Mouse (Mus musculus): ENCODE results near the gene Lgsn. TPM values are rescaled to one million over a fixed set of nuclear protein-coding genes. Genes with fewer than 3 reads are reported as not detected.

Gene Lgsn
- total RNA-seq, 2 experiments from 2014 or later: not detected

GRCm38 (mm10) chr1:31205770-31206169 lies 29.6 kb downstream of the Lgsn start:
- no peak for DNase-seq (ENCODE audit: low spot score in 2 of 2)
- intact Hi-C loops (cut with DNase I): no loop called here

- DNase-seq (ENCODE audit: low spot score in 2 of 2): peak; percentile 69 to 81
- intact Hi-C loops (cut with DNase I): loop anchor here (5.0 to 10.0 kb wide), 2 partner anchors 127 to 965 kb away; partner anchors contain the start of gene Khdrbs2
Measured at GRCm38 (mm10) chr1:31210144-31210543, 33.9 kb downstream of the Lgsn start.

- intact Hi-C loops (cut with DNase I): loop anchor here (5.0 to 10.0 kb wide), 2 partner anchors 122 to 960 kb away; partner anchors contain the start of gene Khdrbs2
Measured at GRCm38 (mm10) chr1:31214831-31215230, 38.6 kb downstream of the Lgsn start.

GRCm38 (mm10) chr1:31220599-31221250 lies 44.5 kb downstream of the Lgsn start:
- no peak for DNase-seq (ENCODE audit: low spot score in 2 of 2)
- intact Hi-C loops (cut with DNase I): no loop called here

More at GRCm38 (mm10) chr1:31214831-31215230, 38.6 kb downstream of the Lgsn start:
- DNase-seq (ENCODE audit: low spot score in 2 of 2): no peak

GRCm38 (mm10) chr1:31222564-31222963 lies 46.4 kb downstream of the Lgsn start, which contains the start of the genes 4931428L18Rik and Pih1d3:
Gene 4931428L18Rik, minus strand, starts transcription at chr1:31222684.
Gene Pih1d3, plus strand, starts transcription at chr1:31222838.
- DNase-seq (ENCODE audit: low spot score in 2 of 2): no peak
- intact Hi-C loops (cut with DNase I): no loop called here

- DNase-seq (ENCODE audit: low spot score in 2 of 2): peak; percentile 16 to 33
- intact Hi-C loops (cut with DNase I): no loop called here
Measured at GRCm38 (mm10) chr1:31233319-31234036, 57.3 kb downstream of the Lgsn start.

Other genes with a start within 250 kb of the Lgsn start
- not detected for gene AC153137.1, start 198.4 kb upstream of the Lgsn start, total RNA-seq (2021)
- not detected for gene 4931428L18Rik, start 46.3 kb downstream of the Lgsn start, total RNA-seq (2021)
- not detected for gene Pih1d3, start 46.4 kb downstream of the Lgsn start, total RNA-seq (2021)

Measured in left cerebral cortex, postnatal 14 days (tissue).